Mouse (Mus musculus) hindbrain, embryonic 12.5 days (tissue): ENCODE results near the gene Asb5. TPM values are rescaled to one million over a fixed set of nuclear protein-coding genes. Genes with fewer than 3 reads are reported as not detected.

Experiments used
- ATAC-seq: fragments of 200-750 bp; cut with Nextera tagmentation; 2 replicates; pipeline ENCODE4 v1.8.0; 2017; ENCODE audit warnings: moderate TSS enrichment; ENCODE audit not compliant: low FRiP score
- H3K27ac ChIP-seq: fragments of 300-500 bp; sonication (generic); 2 replicates; pipeline ENCODE4 v1.5.1; 2016; ENCODE audit warnings: mild to moderate bottlenecking
- H3K27me3 ChIP-seq: fragments of 300-500 bp; sonication (generic); 2 replicates; pipeline ENCODE4 v1.6.1; 2016; ENCODE audit warnings: mild to moderate bottlenecking
- H3K36me3 ChIP-seq: fragments of 300-500 bp; sonication (generic); 2 replicates; pipeline ENCODE4 v1.6.1; 2016; ENCODE audit warnings: mild to moderate bottlenecking
- H3K4me1 ChIP-seq: fragments of 300-500 bp; sonication (generic); 2 replicates; pipeline ENCODE4 v1.6.1; 2016
- H3K4me2 ChIP-seq: fragments of 300-500 bp; sonication (generic); replicated peaks from 2 replicates; pipeline ENCODE4 v1.6.1; 2016; ENCODE audit warnings: mild to moderate bottlenecking
- H3K4me3 ChIP-seq: fragments of 300-500 bp; sonication (generic); 2 replicates; pipeline ENCODE4 v1.5.1; 2016; ENCODE audit warnings: mild to moderate bottlenecking
- H3K9ac ChIP-seq: fragments of 300-500 bp; sonication (generic); 2 replicates; pipeline ENCODE4 v1.6.1; 2016; ENCODE audit warnings: mild to moderate bottlenecking, moderate library complexity
- H3K9me3 ChIP-seq: fragments of 300-500 bp; sonication (generic); replicated peaks from 2 replicates; pipeline ENCODE4 v1.6.1; 2016; ENCODE audit warnings: mild to moderate bottlenecking
- WGBS: fragments of 180-500 bp; shearing (Covaris S2); methylation state at CpG from one replicate; pipeline ENCODE4 v1.1.7; 2016; 5-methylcytosine and 5-hydroxymethylcytosine counted together
- polyA plus RNA-seq: library from polyadenylated mRNA; unstranded; fragments of >200 nt; fragmentation: Nextera tagmentation; extraction: Ambion mirVana; gene quantifications from 2 replicates; pipeline ENCODE4 v1.2.1, GENCODE M21; 2016

The Asb5 gene
- polyA plus RNA-seq, 1 experiment from 2014 or later = 5.5 TPM

DNA sequence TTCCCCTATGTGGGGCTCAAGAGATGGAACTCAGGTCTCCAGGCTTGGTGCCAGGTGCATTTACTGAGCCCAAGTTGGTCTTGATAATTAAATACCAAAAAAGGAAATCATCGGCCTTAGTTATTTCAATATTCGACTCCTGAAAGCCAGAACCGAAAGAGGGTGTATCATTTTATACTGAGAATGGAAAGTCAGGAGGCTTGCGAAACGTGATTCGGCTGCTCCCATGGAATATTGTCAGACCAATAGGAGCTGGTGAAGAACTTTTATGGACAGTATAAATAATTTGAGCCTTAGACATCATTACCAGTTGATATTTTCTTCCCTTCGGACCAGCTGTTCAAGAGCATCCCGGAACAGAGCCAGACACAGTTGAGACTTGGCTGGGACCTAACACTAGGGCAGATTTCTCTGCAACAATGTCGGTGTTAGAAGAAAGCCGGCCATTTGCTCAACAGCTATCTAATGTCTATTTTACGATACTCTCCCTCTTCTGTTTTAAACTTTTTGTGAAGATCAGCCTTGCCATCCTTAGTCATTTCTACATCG is 20.7 kb downstream of the Asb5 start:
- ATAC-seq = no peak
- no peak overlapping the region for H3K4me3 ChIP-seq
- no peak overlapping the region for H3K4me2 ChIP-seq
- H3K27ac ChIP-seq = no peak overlapping the region
- 93% methylated on average over 12 of the region's 12 CpGs for WGBS
- no peaks in the 10 kb centered on the region for H3K4me1 ChIP-seq
- no peaks in the 10 kb centered on the region for H3K27me3 ChIP-seq
- H3K9ac ChIP-seq = no peak overlapping the region
- H3K36me3 ChIP-seq = no peaks in the 10 kb centered on the region
- H3K9me3 ChIP-seq = no peaks in the 10 kb centered on the region

DNA sequence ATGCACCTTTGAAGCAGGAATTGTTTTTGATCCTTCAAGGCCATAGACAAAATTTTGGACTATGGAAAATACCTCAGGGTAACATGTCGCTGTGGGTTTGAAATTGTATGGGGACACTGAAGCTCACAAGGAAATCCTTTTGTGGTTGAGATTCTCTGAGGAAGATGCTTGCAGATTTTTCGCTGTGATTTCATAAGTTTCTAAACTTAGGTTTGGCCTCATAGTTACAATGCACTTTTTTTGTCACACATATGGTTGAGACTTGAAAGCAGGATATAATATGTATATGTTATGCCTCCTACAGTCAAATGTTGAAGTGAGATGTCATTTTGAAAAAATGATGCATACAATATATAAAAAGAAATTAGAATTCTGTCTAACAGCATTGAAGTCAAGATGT is 25.5 kb downstream of the Asb5 start:
- Histone ChIP-seq H3K27ac (no peak overlapping the region), H3K27me3 (no peaks in the 10 kb centered on the region)
- WGBS = 87% methylated on average over 2 of the region's 2 CpGs

DNA sequence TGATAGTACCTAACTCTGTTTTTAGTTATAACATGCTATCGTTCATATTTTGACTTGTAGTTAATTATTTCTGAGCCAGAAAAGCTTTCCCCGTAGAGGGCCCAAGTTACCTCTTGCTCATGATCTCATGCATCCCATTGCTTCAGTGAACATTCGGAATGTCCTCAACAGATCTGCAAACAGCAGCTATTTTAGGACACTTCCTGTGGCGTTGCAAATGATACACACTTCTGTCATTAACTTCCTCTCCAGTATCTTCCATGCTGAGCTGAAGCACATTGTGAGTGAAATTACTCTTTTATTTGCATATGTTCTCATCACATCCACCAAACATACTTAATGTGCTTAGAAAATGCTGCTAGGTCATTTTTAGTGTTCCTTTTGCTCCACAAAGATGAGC is 32.8 kb downstream of the Asb5 start:
- Histone ChIP-seq H3K4me2 (no peak overlapping the region), H3K9me3 (no peaks in the 10 kb centered on the region), H3K27ac (no peak overlapping the region), H3K27me3 (no peaks in the 10 kb centered on the region), H3K9ac (no peak overlapping the region), H3K36me3 (no peaks in the 10 kb centered on the region), H3K4me3 (no peak overlapping the region), H3K4me1 (no peaks in the 10 kb centered on the region)
- WGBS = 81% methylated on average over 4 of the region's 4 CpGs
- ATAC-seq = no peak

More for the DNA sequence above, 25.5 kb downstream of the Asb5 start:
- no peak for ATAC-seq
- H3K4me1 ChIP-seq = no peaks in the 10 kb centered on the region
- H3K9me3 ChIP-seq = no peaks in the 10 kb centered on the region
- no peak overlapping the region for H3K9ac ChIP-seq
- no peak overlapping the region for H3K4me2 ChIP-seq
- H3K36me3 ChIP-seq = no peaks in the 10 kb centered on the region
- no peak overlapping the region for H3K4me3 ChIP-seq

DNA sequence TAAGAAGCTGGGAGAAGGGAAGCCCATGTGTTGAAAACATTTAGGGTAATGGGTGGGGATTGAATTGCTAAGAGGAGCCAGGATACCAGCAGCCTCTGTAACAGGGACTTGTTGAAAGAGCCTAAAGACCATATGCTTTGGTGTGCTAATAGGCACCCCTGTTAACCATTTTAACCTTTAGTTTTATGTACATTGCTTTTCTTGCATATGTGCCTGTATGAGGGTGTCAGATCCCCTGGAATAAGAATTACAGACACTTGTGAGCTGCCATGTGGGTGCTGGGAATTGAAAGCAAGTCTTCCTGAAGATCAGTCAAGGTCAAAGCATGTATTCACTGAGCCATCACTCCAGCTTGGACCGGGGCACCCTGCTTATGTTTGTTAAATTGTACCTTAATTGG is 35.8 kb downstream of the Asb5 start:
- ATAC-seq = no peak
- Histone ChIP-seq H3K27me3 (no peaks in the 10 kb centered on the region), H3K4me3 (no peak overlapping the region), H3K27ac (no peak overlapping the region), H3K4me2 (no peak overlapping the region), H3K9me3 (no peaks in the 10 kb centered on the region), H3K9ac (no peak overlapping the region), H3K4me1 (no peaks in the 10 kb centered on the region), H3K36me3 (no peaks in the 10 kb centered on the region)
- WGBS = 84% methylated on average over 1 of the region's 1 CpGs

DNA sequence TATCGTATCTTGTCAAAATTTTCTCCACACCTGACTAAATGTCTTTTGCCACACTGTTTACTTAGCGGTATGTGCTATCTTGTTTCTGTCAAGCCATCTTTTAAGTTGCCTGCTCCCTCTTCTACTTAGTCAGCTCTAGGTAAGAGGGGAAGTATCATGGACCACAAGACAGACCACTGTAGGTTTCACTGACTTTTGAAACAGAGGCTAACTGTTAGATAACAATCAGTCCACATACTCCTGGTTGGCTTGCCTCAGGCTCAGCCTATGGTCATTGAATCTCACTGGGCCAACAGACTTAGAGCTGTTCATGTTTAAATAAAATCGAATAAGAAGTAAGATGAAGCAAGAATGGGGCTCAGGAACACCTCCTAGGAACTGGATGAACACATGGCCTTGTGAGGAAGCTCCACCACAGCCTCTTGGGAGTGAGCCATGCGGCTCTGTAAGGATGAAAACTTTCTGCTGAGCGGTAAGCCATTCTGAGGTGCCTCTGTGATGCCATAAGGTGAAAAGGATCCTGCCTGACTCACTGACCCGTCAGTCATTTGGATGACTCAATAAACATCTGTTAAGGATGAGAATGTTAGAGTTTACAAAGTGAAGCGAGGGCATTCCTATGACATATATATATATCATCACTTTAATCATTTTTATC is 36.4 kb downstream of the Asb5 start:
- Histone ChIP-seq H3K4me2 (no peak overlapping the region), H3K27me3 (no peaks in the 10 kb centered on the region), H3K27ac (no peak overlapping the region), H3K36me3 (no peaks in the 10 kb centered on the region), H3K4me1 (no peaks in the 10 kb centered on the region), H3K4me3 (no peak overlapping the region), H3K9me3 (no peaks in the 10 kb centered on the region), H3K9ac (no peak overlapping the region)
- 90% methylated on average over 7 of the region's 7 CpGs for WGBS
- no peak for ATAC-seq

DNA sequence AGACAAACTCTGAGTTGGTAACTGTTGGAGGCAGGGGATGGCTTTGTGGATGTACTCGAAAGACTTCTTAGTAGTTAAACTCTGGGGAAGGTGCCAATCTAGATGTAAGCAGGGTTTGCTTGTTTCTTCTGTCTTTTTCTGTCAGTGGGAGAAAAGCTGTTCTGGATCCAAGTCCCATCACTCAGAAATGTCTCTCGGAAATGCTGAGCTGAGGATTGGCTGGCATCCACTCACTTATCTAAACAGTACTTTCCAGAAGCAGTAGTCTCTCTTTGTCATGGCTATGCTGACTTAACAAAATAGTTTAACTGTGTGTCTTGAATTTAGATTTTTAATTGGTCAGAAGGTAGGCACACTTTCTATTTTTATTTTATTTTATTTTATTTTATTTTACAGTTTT is 37.8 kb downstream of the Asb5 start:
- Histone ChIP-seq H3K9ac (no peak overlapping the region), H3K4me2 (no peak overlapping the region), H3K36me3 (no peaks in the 10 kb centered on the region), H3K27ac (no peak overlapping the region), H3K4me3 (no peak overlapping the region), H3K9me3 (no peaks in the 10 kb centered on the region), H3K4me1 (no peaks in the 10 kb centered on the region), H3K27me3 (no peaks in the 10 kb centered on the region)
- WGBS = 77% methylated on average over 2 of the region's 2 CpGs
- no peak for ATAC-seq

DNA sequence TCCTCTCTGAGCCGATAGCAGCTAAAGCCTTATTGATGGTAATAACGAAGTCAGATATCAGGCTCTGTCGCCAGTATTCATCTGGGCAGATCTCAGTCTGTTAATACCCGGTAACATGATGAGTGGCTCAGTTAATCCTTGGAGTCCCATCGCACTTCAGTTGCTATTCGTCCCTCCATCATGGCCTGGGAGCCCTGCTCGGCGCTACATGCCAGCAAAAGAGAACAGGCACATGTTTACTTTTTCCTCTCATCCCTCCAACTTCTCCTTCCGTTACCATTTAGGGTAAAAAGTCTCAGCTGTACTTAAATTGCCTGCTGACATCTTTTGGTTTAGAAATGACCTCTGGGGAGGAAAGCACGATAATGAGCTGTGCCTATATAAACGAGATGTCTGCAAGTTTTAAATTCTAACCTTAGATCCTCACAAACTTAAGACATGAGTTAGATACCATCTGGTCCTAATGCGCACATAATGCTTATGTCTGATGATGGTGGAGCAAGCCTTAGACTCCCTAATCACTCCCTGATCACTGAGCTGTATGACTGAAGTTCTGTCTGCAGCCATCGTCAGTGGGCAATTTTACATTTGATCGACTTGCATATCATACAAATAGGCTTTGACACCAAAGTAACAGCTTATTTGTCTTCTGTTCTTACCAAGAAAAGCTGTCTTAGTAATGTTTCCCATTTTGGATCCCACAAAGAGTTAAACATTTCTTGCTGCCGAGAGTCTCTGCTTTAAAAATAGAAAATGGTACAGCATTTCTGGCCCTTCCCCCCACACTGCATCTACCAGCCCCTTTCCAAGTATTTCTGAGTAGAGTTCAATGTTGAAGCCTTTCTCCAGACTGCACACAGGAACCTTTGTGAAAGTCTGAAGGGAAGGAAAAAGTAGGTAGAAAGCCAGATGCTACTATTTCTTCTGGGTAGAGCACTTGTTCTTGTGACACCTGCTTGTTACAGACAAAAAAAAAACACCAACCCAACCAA is 41.5 kb downstream of the Asb5 start:
- no peaks in the 10 kb centered on the region for H3K4me1 ChIP-seq
- 76% methylated on average over 15 of the region's 15 CpGs for WGBS
- no peaks in the 10 kb centered on the region for H3K36me3 ChIP-seq
- H3K4me3 ChIP-seq = no peak overlapping the region
- H3K9ac ChIP-seq = no peak overlapping the region
- no peaks in the 10 kb centered on the region for H3K9me3 ChIP-seq
- no peak overlapping the region for H3K27ac ChIP-seq
- H3K27me3 ChIP-seq = no peaks in the 10 kb centered on the region
- no peak overlapping the region for H3K4me2 ChIP-seq
- no peak for ATAC-seq

DNA sequence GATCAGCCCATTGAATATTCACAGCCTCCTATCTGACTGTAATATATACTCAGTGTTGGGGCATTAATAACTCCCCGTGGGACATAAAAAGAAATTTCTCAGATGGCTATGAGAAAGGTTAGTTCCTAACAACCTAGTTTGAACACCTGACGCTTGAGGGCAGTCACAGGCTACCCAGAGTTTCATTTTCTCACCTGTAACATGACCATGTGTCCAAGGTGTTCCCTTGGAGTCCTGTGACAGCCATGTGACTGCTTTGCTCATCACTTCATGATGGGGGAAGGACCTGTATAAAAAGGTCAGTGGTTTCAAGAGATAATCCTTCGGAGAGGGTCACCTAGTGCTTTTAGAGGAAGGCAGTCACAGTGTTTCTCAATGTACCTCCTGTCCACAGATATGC is 52.1 kb downstream of the Asb5 start:
- no peak for ATAC-seq
- H3K4me2 ChIP-seq = no peak overlapping the region
- H3K9ac ChIP-seq = no peak overlapping the region
- H3K9me3 ChIP-seq = no peaks in the 10 kb centered on the region
- no peak overlapping the region for H3K27ac ChIP-seq
- H3K36me3 ChIP-seq = no peaks in the 10 kb centered on the region
- H3K4me3 ChIP-seq = no peak overlapping the region
- no peaks in the 10 kb centered on the region for H3K27me3 ChIP-seq
- 83% methylated on average over 3 of the region's 3 CpGs for WGBS
- H3K4me1 ChIP-seq = no peaks in the 10 kb centered on the region

DNA sequence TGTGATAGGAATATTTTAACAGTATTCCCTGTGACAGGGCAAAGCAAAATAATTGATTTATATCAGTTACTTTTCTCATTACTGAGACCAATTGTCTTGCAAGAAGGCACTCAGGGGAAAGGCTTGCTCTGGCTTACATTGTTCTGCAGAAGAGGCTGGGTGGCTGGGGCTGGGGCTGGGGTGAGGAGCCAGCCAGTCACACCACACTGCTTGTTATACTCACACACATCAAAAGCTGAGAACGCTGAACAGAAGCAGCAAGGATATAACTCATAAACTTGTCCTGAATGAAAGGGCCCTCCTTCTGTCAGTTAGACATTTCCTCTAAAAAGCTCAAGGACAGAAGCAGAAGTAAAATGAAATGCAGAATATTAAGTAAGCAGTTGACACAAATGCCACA is 53.5 kb downstream of the Asb5 start:
- no peak overlapping the region for H3K9ac ChIP-seq
- H3K27ac ChIP-seq = no peak overlapping the region
- no peaks in the 10 kb centered on the region for H3K27me3 ChIP-seq
- no peaks in the 10 kb centered on the region for H3K36me3 ChIP-seq
- ATAC-seq = no peak
- no peaks in the 10 kb centered on the region; the same call in 1 of the 2 replicates for H3K9me3 ChIP-seq
- H3K4me1 ChIP-seq = no peaks in the 10 kb centered on the region
- H3K4me2 ChIP-seq = no peak overlapping the region
- no peak overlapping the region for H3K4me3 ChIP-seq
- WGBS = 67% methylated on average over 1 of the region's 1 CpGs

DNA sequence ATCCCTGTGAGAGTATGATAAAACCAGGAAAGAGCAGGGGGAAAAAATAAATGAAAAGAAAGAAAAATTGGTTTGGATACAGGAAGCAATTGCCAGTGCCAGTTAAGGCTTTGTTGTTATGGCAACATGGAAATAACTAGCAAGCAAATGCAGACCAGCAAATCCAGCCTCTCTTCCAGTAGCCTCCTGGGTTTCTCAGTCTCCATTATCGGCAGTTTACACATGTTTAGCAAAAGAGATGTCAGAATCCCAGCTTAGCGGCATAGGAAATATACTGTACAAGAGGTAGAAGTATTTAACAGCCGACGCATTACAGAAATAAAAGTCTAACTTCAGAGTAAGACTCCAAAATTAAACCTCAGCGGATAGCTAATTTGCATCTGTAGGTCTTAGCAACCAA is 65.3 kb downstream of the Asb5 start:
- Histone ChIP-seq H3K27ac (no peak overlapping the region), H3K4me1 (no peaks in the 10 kb centered on the region), H3K4me2 (no peak overlapping the region), H3K27me3 (no peaks in the 10 kb centered on the region), H3K9me3 (no peaks in the 10 kb centered on the region), H3K9ac (no peak overlapping the region), H3K4me3 (no peak overlapping the region), H3K36me3 (no peaks in the 10 kb centered on the region)
- no peak for ATAC-seq
- 88% methylated on average over 5 of the region's 5 CpGs for WGBS

DNA sequence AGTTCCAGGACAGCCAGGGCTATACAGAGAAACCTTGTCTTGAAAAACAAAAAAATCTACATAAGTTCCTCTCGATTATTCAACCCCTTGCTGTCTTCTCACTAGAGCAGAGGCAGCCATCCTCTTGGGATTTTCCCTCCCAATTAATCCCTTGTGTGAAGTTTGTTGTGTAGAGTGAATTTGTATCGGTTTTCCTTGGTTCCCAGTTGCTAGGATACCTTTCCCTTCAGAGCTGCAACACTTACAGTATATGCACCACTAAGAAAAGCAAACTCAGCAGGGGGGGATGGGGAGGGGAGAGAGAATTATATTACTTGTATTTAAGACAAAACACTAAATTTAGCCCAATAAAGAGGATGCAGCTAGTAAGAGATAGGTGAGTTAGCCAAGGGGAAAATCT is 66.7 kb downstream of the Asb5 start:
- Histone ChIP-seq H3K4me3 (no peak overlapping the region), H3K27me3 (no peaks in the 10 kb centered on the region), H3K4me1 (peaks cover 7% of the 10 kb centered on the region; the same call in 1 of the 2 replicates), H3K9ac (no peak overlapping the region), H3K4me2 (no peak overlapping the region), H3K27ac (no peak overlapping the region), H3K36me3 (no peaks in the 10 kb centered on the region), H3K9me3 (no peaks in the 10 kb centered on the region)
- 48% methylated on average over 2 of the region's 2 CpGs for WGBS
- ATAC-seq = no peak

DNA sequence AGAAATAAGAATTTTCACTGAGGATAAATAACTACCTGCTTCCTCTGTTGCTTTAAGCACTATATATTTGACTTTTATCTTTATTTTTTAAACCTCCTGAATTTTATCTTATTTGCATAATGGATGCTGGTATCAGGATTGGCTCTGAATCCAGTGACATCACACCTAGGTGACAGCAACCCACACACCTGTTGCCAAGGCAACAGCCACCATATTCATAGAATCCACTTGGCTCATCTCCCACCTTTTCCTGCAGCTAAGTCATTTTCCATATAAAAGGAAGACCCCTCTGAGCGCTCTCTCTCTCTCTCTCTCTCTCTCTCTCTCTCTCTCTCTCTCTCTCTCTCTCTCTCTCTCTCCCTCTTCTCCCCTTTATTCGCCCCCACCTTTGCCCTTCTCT is 67.6 kb downstream of the Asb5 start:
- H3K27me3 ChIP-seq = no peaks in the 10 kb centered on the region
- no peak overlapping the region for H3K4me3 ChIP-seq
- WGBS = 78% methylated on average over 2 of the region's 2 CpGs
- no peaks in the 10 kb centered on the region for H3K36me3 ChIP-seq
- H3K27ac ChIP-seq = no peak overlapping the region
- no peaks in the 10 kb centered on the region for H3K9me3 ChIP-seq
- H3K4me1 ChIP-seq = peaks cover 7% of the 10 kb centered on the region; the same call in 1 of the 2 replicates
- H3K4me2 ChIP-seq = no peak overlapping the region
- H3K9ac ChIP-seq = no peak overlapping the region
- ATAC-seq = no peak
